Mouse (Mus musculus): ENCODE data around the gene Hspd1.
A peak's percentile ranks its signal among the peaks of the same experiment; 100 is the strongest.
"Not testable (repeated sequence)": the region's sequence is repeated elsewhere in the genome, so short reads cannot be mapped to it uniquely, and the experiment has no call there.

Gene Hspd1

GRCm38 (mm10) chr1:55087932-55088610 is at the start of gene Hspd1, which contains the start of gene Hspe1:
TSS of gene Hspd1 (minus strand) at chr1:55088243.
TSS of gene Hspe1 (plus strand) at chr1:55088132.
- DNase-seq (ENCODE audit: low read depth, low spot score) = peak; percentile 80

- no peak for DNase-seq (ENCODE audit: low read depth, low spot score)
Measured at GRCm38 (mm10) chr1:55135846-55136245, 47.8 kb upstream of the Hspd1 start.

GRCm38 (mm10) chr1:55134301-55134700 is 46.3 kb upstream of the Hspd1 start:
- no peak for DNase-seq (ENCODE audit: low read depth, low spot score)

- DNase-seq (ENCODE audit: low read depth, low spot score) = no peak
Measured at GRCm38 (mm10) chr1:55133173-55133572, 45.1 kb upstream of the Hspd1 start.

- DNase-seq (ENCODE audit: low read depth, low spot score) = no peak
Measured at GRCm38 (mm10) chr1:55132308-55132707, 44.3 kb upstream of the Hspd1 start.

- peak; percentile 44 for DNase-seq (ENCODE audit: low read depth, low spot score)
Measured at GRCm38 (mm10) chr1:55131424-55132014, 43.5 kb upstream of the Hspd1 start.

GRCm38 (mm10) chr1:55130943-55131401 is 42.9 kb upstream of the Hspd1 start, which contains the start of gene Mob4:
TSS of gene Mob4 (plus strand) at chr1:55131231.
- DNase-seq (ENCODE audit: low read depth, low spot score) = peak; percentile 84

GRCm38 (mm10) chr1:55130190-55130916 is 42.3 kb upstream of the Hspd1 start:
- DNase-seq (ENCODE audit: low read depth, low spot score) = no peak

GRCm38 (mm10) chr1:55129716-55130115 is 41.7 kb upstream of the Hspd1 start:
- no peak for DNase-seq (ENCODE audit: low read depth, low spot score)

- not testable (repeated sequence) for DNase-seq (ENCODE audit: low read depth, low spot score)
Measured at GRCm38 (mm10) chr1:55124136-55124535, 36.1 kb upstream of the Hspd1 start.

GRCm38 (mm10) chr1:55123561-55123960 is 35.5 kb upstream of the Hspd1 start:
- no peak for DNase-seq (ENCODE audit: low read depth, low spot score)

GRCm38 (mm10) chr1:55123046-55123445 is 35.0 kb upstream of the Hspd1 start:
- no peak for DNase-seq (ENCODE audit: low read depth, low spot score)

GRCm38 (mm10) chr1:55109066-55109766 is 21.2 kb upstream of the Hspd1 start:
- no peak for DNase-seq (ENCODE audit: low read depth, low spot score)

- DNase-seq (ENCODE audit: low read depth, low spot score) = no peak
Measured at GRCm38 (mm10) chr1:55108473-55108872, 20.4 kb upstream of the Hspd1 start.

GRCm38 (mm10) chr1:55107644-55108043 is 19.6 kb upstream of the Hspd1 start:
- no peak for DNase-seq (ENCODE audit: low read depth, low spot score)

- no peak for DNase-seq (ENCODE audit: low read depth, low spot score)
Measured at GRCm38 (mm10) chr1:55106919-55107585, 19.0 kb upstream of the Hspd1 start.

GRCm38 (mm10) chr1:55092469-55092868 is 4.4 kb upstream of the Hspd1 start:
- DNase-seq (ENCODE audit: low read depth, low spot score) = no peak

GRCm38 (mm10) chr1:55092056-55092455 is 4.0 kb upstream of the Hspd1 start:
- no peak for DNase-seq (ENCODE audit: low read depth, low spot score)

- DNase-seq (ENCODE audit: low read depth, low spot score) = no peak
Measured at GRCm38 (mm10) chr1:55089498-55090064, 1.5 kb upstream of the Hspd1 start.

- DNase-seq (ENCODE audit: low read depth, low spot score) = no peak
Measured at GRCm38 (mm10) chr1:55088611-55089497, 811 bp upstream of the Hspd1 start.
